Mouse (Mus musculus): ENCODE results near the gene Shpk. TPM values are rescaled to one million over a fixed set of nuclear protein-coding genes. Genes with fewer than 3 reads are reported as not detected.

Gene Shpk
- polyA plus RNA-seq, 1 experiment: 1.3 TPM

GRCm38 (mm10) chr11:73201597-73201996, 2.3 kb downstream of the Shpk start:
- no peaks in the 10 kb centered on the region for H3K79me2 ChIP-seq (ENCODE audit: control insufficient read depth, insufficient read depth)
- no peak for TF ChIP-seq POLR2A (IDR thresholded peaks at IDR 0.05; ENCODE audit: insufficient read length, low read depth)
- no peak for TF ChIP-seq E2F4 (IDR thresholded peaks at IDR 0.05; ENCODE audit: insufficient read depth)
- no peak for TF ChIP-seq TCF3 (IDR thresholded peaks at IDR 0.05; ENCODE audit: insufficient read length, low read depth)
- TF ChIP-seq CEBPB (IDR thresholded peaks at IDR 0.05; ENCODE audit: insufficient read depth, poor library complexity, severe bottlenecking): no peak
- TF ChIP-seq MAX (IDR thresholded peaks at IDR 0.05; ENCODE audit: low read depth): no peak
- no peak for TF ChIP-seq USF1 (IDR thresholded peaks at IDR 0.05; ENCODE audit: low read depth)
- no peak for TF ChIP-seq SRF (IDR thresholded peaks at IDR 0.05; ENCODE audit: control insufficient read depth, insufficient read length, low read depth)
- TF ChIP-seq TCF12 (IDR thresholded peaks at IDR 0.05; ENCODE audit: insufficient read depth, poor library complexity, severe bottlenecking): no peak
- no peak for TF ChIP-seq POLR2AphosphoS2 (IDR thresholded peaks at IDR 0.05; ENCODE audit: insufficient read length, low read depth)
- TF ChIP-seq MYOG (IDR thresholded peaks at IDR 0.05; ENCODE audit: control insufficient read depth in 1 of 3, insufficient read depth in 1 of 3, insufficient read length in 2 of 3, low read depth in 2 of 3): no peak
- TF ChIP-seq REST (IDR thresholded peaks at IDR 0.05; ENCODE audit: insufficient read depth, insufficient read length): no peak
- no peak for TF ChIP-seq MYOD1 (IDR thresholded peaks at IDR 0.05; ENCODE audit: control insufficient read depth in 1 of 3, insufficient read length in 2 of 3, low read depth in 2 of 3)

GRCm38 (mm10) chr11:73203895-73204294, 4.6 kb downstream of the Shpk start:
- Histone ChIP-seq H3K27me3 (ENCODE audit: control insufficient read depth, insufficient read depth, insufficient read length) (no peaks in the 10 kb centered on the region), H3K79me2 (ENCODE audit: control insufficient read depth, insufficient read depth) (no peaks in the 10 kb centered on the region), H3K36me3 (ENCODE audit: control insufficient read depth, insufficient read depth) (no peaks in the 10 kb centered on the region), H3K4me2 (ENCODE audit: low read depth) (no peak overlapping the region), H3K4me3 (no peak overlapping the region), H3ac (ENCODE audit: control insufficient read depth, insufficient read length) (no peak overlapping the region)
- TF ChIP-seq TCF12 (IDR thresholded peaks at IDR 0.05; ENCODE audit: insufficient read depth, poor library complexity, severe bottlenecking) (no peak), SRF (IDR thresholded peaks at IDR 0.05; ENCODE audit: control insufficient read depth, insufficient read length, low read depth) (no peak), POLR2AphosphoS2 (IDR thresholded peaks at IDR 0.05; ENCODE audit: insufficient read length, low read depth) (no peak)

More at GRCm38 (mm10) chr11:73201597-73201996, 2.3 kb downstream of the Shpk start:
- Histone ChIP-seq H3K27me3 (ENCODE audit: control insufficient read depth, insufficient read depth, insufficient read length) (no peaks in the 10 kb centered on the region), H3ac (ENCODE audit: control insufficient read depth, insufficient read length) (no peak overlapping the region), H3K4me2 (ENCODE audit: low read depth) (no peak overlapping the region), H3K4me3 (no peak overlapping the region), H3K36me3 (ENCODE audit: control insufficient read depth, insufficient read depth) (no peaks in the 10 kb centered on the region)

GRCm38 (mm10) chr11:73205194-73205593, 5.9 kb downstream of the Shpk start:
- TF ChIP-seq MAX (IDR thresholded peaks at IDR 0.05; ENCODE audit: low read depth): no peak
- no peak for TF ChIP-seq MYOD1 (IDR thresholded peaks at IDR 0.05; ENCODE audit: control insufficient read depth in 1 of 3, insufficient read length in 2 of 3, low read depth in 2 of 3)
- no peak for TF ChIP-seq CEBPB (IDR thresholded peaks at IDR 0.05; ENCODE audit: insufficient read depth, poor library complexity, severe bottlenecking)
- TF ChIP-seq POLR2A (IDR thresholded peaks at IDR 0.05; ENCODE audit: insufficient read length, low read depth): no peak
- no peak for TF ChIP-seq USF1 (IDR thresholded peaks at IDR 0.05; ENCODE audit: low read depth)
- no peak for TF ChIP-seq REST (IDR thresholded peaks at IDR 0.05; ENCODE audit: insufficient read depth, insufficient read length)
- no peak for TF ChIP-seq TCF3 (IDR thresholded peaks at IDR 0.05; ENCODE audit: insufficient read length, low read depth)
- H3K36me3 ChIP-seq (ENCODE audit: control insufficient read depth, insufficient read depth): no peaks in the 10 kb centered on the region
- H3K79me2 ChIP-seq (ENCODE audit: control insufficient read depth, insufficient read depth): no peaks in the 10 kb centered on the region
- H3K4me3 ChIP-seq: no peak overlapping the region
- H3K4me2 ChIP-seq (ENCODE audit: low read depth): no peak overlapping the region
- no peak overlapping the region for H3ac ChIP-seq (ENCODE audit: control insufficient read depth, insufficient read length)
- H3K27me3 ChIP-seq (ENCODE audit: control insufficient read depth, insufficient read depth, insufficient read length): no peaks in the 10 kb centered on the region

- Histone ChIP-seq H3K4me2 (ENCODE audit: low read depth) (no peak overlapping the region), H3K27me3 (ENCODE audit: control insufficient read depth, insufficient read depth, insufficient read length) (no peaks in the 10 kb centered on the region)
- TF ChIP-seq MYOD1 (IDR thresholded peaks at IDR 0.05; ENCODE audit: control insufficient read depth in 1 of 3, insufficient read length in 2 of 3, low read depth in 2 of 3) (no peak), POLR2A (IDR thresholded peaks at IDR 0.05; ENCODE audit: insufficient read length, low read depth) (no peak), REST (IDR thresholded peaks at IDR 0.05; ENCODE audit: insufficient read depth, insufficient read length) (no peak), TCF12 (IDR thresholded peaks at IDR 0.05; ENCODE audit: insufficient read depth, poor library complexity, severe bottlenecking) (no peak), E2F4 (IDR thresholded peaks at IDR 0.05; ENCODE audit: insufficient read depth) (no peak), MAX (IDR thresholded peaks at IDR 0.05; ENCODE audit: low read depth) (no peak)
These were observed 8.4 kb downstream of the Shpk start for GRCm38 (mm10) chr11:73207621-73208020.

GRCm38 (mm10) chr11:73213956-73214355, 14.7 kb downstream of the Shpk start:
- Histone ChIP-seq H3K36me3 (ENCODE audit: control insufficient read depth, insufficient read depth) (no peaks in the 10 kb centered on the region), H3K79me2 (ENCODE audit: control insufficient read depth, insufficient read depth) (no peaks in the 10 kb centered on the region), H3ac (ENCODE audit: control insufficient read depth, insufficient read length) (no peak overlapping the region)

More at GRCm38 (mm10) chr11:73207621-73208020, 8.4 kb downstream of the Shpk start:
- no peak overlapping the region for H3ac ChIP-seq (ENCODE audit: control insufficient read depth, insufficient read length)
- H3K36me3 ChIP-seq (ENCODE audit: control insufficient read depth, insufficient read depth): no peaks in the 10 kb centered on the region
- no peaks in the 10 kb centered on the region for H3K79me2 ChIP-seq (ENCODE audit: control insufficient read depth, insufficient read depth)
- H3K4me3 ChIP-seq: no peak overlapping the region

More at GRCm38 (mm10) chr11:73213956-73214355, 14.7 kb downstream of the Shpk start:
- TF ChIP-seq E2F4 (IDR thresholded peaks at IDR 0.05; ENCODE audit: insufficient read depth): no peak
- TF ChIP-seq TCF3 (IDR thresholded peaks at IDR 0.05; ENCODE audit: insufficient read length, low read depth): no peak
- no peak for TF ChIP-seq REST (IDR thresholded peaks at IDR 0.05; ENCODE audit: insufficient read depth, insufficient read length)
- no peak for TF ChIP-seq USF1 (IDR thresholded peaks at IDR 0.05; ENCODE audit: low read depth)
- Histone ChIP-seq H3K4me2 (ENCODE audit: low read depth) (no peak overlapping the region), H3K27me3 (ENCODE audit: control insufficient read depth, insufficient read depth, insufficient read length) (no peaks in the 10 kb centered on the region), H3K4me3 (no peak overlapping the region)
